Mouse (Mus musculus) large intestine, adult 2 months (tissue): ENCODE data around the gene Gm45753. TPM values are rescaled to one million over a fixed set of nuclear protein-coding genes. Genes with fewer than 3 reads are reported as not detected.

Experiments used
- polyA plus RNA-seq: library from polyadenylated mRNA; depleted of rRNA; stranded (reverse); fragments of >200 nt; gene quantifications from 2 replicates; pipeline ENCODE4 v1.2.3, GENCODE M21; 2012; rRNA removed

The Gm45753 gene
- polyA plus RNA-seq, 1 experiment = not detected

Other genes with a start within 250 kb of the Gm45753 start
- 0.08 and 0.10 TPM in 2 replicates for gene Mtnr1a, start 239.3 kb downstream of the Gm45753 start, polyA plus RNA-seq
- gene F11, start 46.4 kb downstream of the Gm45753 start, polyA plus RNA-seq = not detected in 2 replicates
- gene Klkb1, start 13.6 kb downstream of the Gm45753 start, polyA plus RNA-seq = 0.01 and 0.19 TPM in 2 replicates
- 12.7 and 63.2 TPM in 2 replicates for gene Cyp4v3, start 24.8 kb upstream of the Gm45753 start, polyA plus RNA-seq
- 1.8 and 1.9 TPM in 2 replicates for gene Fam149a, start 73.8 kb upstream of the Gm45753 start, polyA plus RNA-seq
- gene Tlr3, start 102.6 kb upstream of the Gm45753 start, polyA plus RNA-seq = 5.6 and 12.8 TPM in 2 replicates
- 5.6 and 13.3 TPM in 2 replicates for gene Sorbs2, start 199.3 kb upstream of the Gm45753 start, polyA plus RNA-seq